Mouse (Mus musculus) brain, embryonic 14.5 days (tissue): ENCODE data around the gene Zfp597. TPM values are rescaled to one million over a fixed set of nuclear protein-coding genes. Genes with fewer than 3 reads are reported as not detected.
A peak's percentile ranks its signal among the peaks of the same experiment; 100 is the strongest.

Source experiments
- DNase-seq: peaks from one replicate; pipeline ENCODE4 v3.0.0-alpha.2; 2011; ENCODE audit warnings: low read depth
- CTCF ChIP-seq: fragments of 200-500 bp; IDR thresholded peaks from 2 replicates; pipeline ENCODE4 v1.5.1; 2012; ENCODE audit warnings: inconsistent platforms, mild to moderate bottlenecking, moderate library complexity, borderline replicate concordance; ENCODE audit not compliant: insufficient read depth, insufficient read length; ENCODE audit errors: extremely low read depth
- POLR2A ChIP-seq: fragments of 200-500 bp; IDR thresholded peaks from 2 replicates; pipeline ENCODE4 v1.6.1; 2012; ENCODE audit warnings: mild to moderate bottlenecking, inconsistent platforms, borderline replicate concordance; ENCODE audit not compliant: poor library complexity, insufficient read depth, insufficient read length, severe bottlenecking; ENCODE audit errors: extremely low read depth
- polyA plus RNA-seq: library from polyadenylated mRNA; depleted of rRNA; stranded (reverse); fragments of >200 nt; gene quantifications from 2 replicates; pipeline ENCODE4 v1.2.3, GENCODE M21; 2012; rRNA removed

Zfp597 gene
- polyA plus RNA-seq = 12.3 and 17.8 TPM in 2 replicates

GRCm38 (mm10) chr16:3884201-3885064 is at the start of gene Zfp597, which contains the start of gene Gm20695:
Gene Zfp597 (minus strand): TSS chr16:3884561.
Gene Gm20695 (plus strand): TSS chr16:3884648.
- TF ChIP-seq CTCF = peak; percentile 23; the same call in 1 of the 2 replicates
- peak; percentile 41; the same call in 1 of the 2 replicates for TF ChIP-seq POLR2A
- peak; percentile 98 for DNase-seq

GRCm38 (mm10) chr16:3934091-3934490 is 49.7 kb upstream of the Zfp597 start:
- DNase-seq = no peak
- no peak for TF ChIP-seq CTCF
- TF ChIP-seq POLR2A = no peak

GRCm38 (mm10) chr16:3933536-3933935 is 49.2 kb upstream of the Zfp597 start:
- DNase-seq = no peak
- no peak for TF ChIP-seq POLR2A
- TF ChIP-seq CTCF = no peak

- DNase-seq = peak; percentile 1
- TF ChIP-seq CTCF (no peak), POLR2A (no peak)
Measured at GRCm38 (mm10) chr16:3929151-3929550, 44.8 kb upstream of the Zfp597 start.

GRCm38 (mm10) chr16:3928582-3928981 is 44.2 kb upstream of the Zfp597 start:
- TF ChIP-seq CTCF = no peak
- no peak for TF ChIP-seq POLR2A
- no peak for DNase-seq

- no peak for TF ChIP-seq POLR2A
- TF ChIP-seq CTCF = no peak
- DNase-seq = no peak
Measured at GRCm38 (mm10) chr16:3923966-3924365, 39.6 kb upstream of the Zfp597 start.

GRCm38 (mm10) chr16:3923515-3923914 is 39.2 kb upstream of the Zfp597 start:
- no peak for DNase-seq
- TF ChIP-seq CTCF = no peak
- TF ChIP-seq POLR2A = no peak

- no peak for DNase-seq
- TF ChIP-seq POLR2A (no peak), CTCF (no peak)
Measured at GRCm38 (mm10) chr16:3920756-3921155, 36.4 kb upstream of the Zfp597 start.

GRCm38 (mm10) chr16:3909118-3909517 is 24.8 kb upstream of the Zfp597 start:
- TF ChIP-seq CTCF (no peak), POLR2A (0 out of 2 replicates have a peak, but pooled peaks have one; percentile 5)
- no peak for DNase-seq

- DNase-seq = peak; percentile 97
- TF ChIP-seq CTCF (peak; percentile 58), POLR2A (peak; percentile 43; the same call in 1 of the 2 replicates)
Measured at GRCm38 (mm10) chr16:3908537-3909111, 24.3 kb upstream of the Zfp597 start, which contains the start of the genes 1700037C18Rik and Cluap1. Gene 1700037C18Rik (minus strand): TSS chr16:3908689. Gene Cluap1 (plus strand): TSS chr16:3908801.

- DNase-seq = no peak
Measured at GRCm38 (mm10) chr16:3907471-3907870, 23.1 kb upstream of the Zfp597 start.

More at GRCm38 (mm10) chr16:3907471-3907870, 23.1 kb upstream of the Zfp597 start:
- TF ChIP-seq POLR2A (no peak), CTCF (no peak)
